Mouse (Mus musculus): ENCODE data around the gene Deaf1.
"Not testable (repeated sequence)": the region's sequence is repeated elsewhere in the genome, so short reads cannot be mapped to it uniquely, and the experiment has no call there.

The Deaf1 gene

DNA sequence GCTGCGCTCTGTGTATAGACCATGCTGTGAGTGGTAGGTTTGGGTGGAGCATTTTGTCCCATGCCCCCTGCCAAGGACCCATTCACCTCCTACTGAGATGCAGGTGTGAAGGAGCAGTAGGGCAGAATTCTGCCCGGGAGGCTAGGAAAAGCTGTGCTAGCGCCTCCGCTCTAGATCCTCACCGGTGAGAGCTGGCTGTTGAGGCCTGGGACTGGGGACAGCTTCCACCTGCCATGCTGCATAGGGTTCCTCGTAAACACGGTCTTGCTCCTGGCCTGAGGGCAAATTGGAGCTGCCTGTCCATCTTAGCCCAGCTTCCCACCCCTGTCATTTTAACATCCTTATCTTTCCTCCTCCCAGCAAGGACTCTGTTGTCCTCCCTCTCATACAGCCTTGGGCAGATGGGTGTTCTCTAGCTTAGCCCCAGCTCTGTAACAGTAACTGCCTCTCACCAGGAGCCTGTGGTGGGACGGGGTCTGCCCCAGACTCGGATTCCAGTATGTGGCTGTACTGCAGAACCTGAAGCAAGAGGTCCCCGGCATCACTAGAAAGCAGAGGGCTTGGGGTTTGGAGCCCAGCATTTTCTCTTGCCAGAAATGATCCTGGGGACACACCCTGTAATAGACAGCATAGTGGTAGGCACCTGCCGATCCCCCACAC lies 63.3 kb downstream of the Deaf1 start:
- DNase-seq (ENCODE audit: low spot score in 2 of 2) = no peak

DNA sequence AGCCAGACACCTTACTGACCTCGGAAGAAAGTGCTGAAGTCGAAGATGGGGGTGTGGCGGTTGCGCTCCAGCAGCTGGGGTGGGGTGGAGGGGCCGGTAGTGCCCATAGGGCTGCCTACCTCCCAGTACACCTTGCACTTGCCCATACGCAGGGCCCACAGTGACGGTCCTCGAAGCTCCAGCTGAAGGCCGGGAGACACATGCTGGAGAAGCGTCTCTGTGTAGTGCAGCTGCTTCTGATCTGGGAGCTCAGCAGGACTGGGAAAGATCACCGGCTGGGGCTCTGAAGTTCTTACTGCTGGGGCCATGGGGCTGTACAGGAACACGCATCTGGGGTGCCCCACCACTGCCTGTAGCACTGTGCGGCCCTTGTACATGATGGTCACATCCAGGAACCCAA lies 63.9 kb downstream of the Deaf1 start:
- DNase-seq (ENCODE audit: low spot score in 2 of 2) = no peak

DNA sequence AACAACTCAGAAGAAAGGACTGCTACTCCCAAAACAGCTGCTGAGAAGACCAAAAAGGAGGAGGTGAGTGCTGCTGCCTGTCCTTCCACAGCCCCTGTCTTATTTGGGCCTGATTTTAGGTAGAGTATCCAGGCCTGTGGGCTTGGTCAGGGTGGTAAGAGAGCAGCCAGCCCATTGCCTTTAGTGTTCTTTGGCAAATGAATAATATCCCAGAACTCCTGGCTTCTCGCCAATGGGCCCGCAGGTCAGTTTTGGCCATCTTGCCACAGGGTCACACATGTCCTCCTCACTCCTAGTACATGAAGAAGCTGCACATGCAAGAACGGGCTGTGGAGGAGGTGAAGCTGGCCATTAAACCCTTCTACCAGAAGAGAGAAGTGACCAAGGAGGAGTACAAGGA lies 66.0 kb downstream of the Deaf1 start:
- DNase-seq (ENCODE audit: low spot score in 2 of 2) = no peak

DNA sequence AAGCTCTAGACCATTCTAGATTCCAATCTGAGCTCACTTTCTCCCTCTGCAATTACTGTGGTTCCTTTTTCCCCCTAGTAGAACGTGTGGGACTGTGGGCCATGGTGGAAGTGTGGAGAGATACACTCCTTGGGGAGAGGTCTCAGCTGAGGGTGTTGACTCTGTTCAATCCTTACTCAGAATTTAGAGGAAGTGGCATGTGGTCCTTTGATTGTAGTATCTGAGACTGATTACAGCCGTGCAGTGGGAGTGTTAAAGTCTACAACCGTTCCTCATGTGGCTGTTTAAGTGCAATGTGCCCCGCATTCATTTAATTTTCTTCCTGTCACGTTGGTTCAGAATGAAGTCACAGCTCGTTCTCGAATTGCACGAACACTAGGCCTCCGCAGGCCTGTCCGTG lies 71.3 kb downstream of the Deaf1 start:
- DNase-seq (ENCODE audit: low spot score in 2 of 2) = no peak

DNA sequence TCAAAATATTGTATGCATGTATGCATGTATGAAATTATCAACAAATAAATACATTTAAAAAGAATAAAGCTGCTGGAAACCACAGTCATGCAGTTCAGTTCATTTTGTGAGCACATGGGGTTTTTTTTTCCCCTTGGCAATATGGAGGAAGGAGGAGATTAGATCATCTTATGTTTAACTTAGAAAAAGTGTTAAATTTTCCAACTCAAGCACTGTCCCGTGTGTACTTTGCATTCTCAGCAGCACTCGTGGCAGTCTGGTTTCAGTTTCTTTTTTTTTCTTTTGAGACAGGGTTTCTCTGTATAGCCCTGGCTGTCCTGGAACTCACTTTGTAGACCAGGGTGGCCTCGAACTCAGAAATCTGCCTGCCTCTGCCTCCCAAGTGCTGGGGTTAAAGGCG lies 77.0 kb downstream of the Deaf1 start:
- not testable (repeated sequence) for DNase-seq (ENCODE audit: low spot score in 2 of 2)

Data from urinary bladder, postnatal 36 days (tissue).